In genomic region chr10:81268056-81268455, GRCm38 (mm10) we compare ENCODE assay signal across 8 mouse cellular contexts. TPM values are rescaled to one million over a fixed set of nuclear protein-coding genes. Genes with fewer than 3 reads are reported as not detected.
DNase-seq lines count a peak whose midpoint lies in the region; ATAC-seq lines count a peak whose summit lies in the region.

No protein-coding gene starts in this region.

- peak overlapping the region; percentile 83 for H3K9ac ChIP-seq in midbrain, embryonic 11.5 days (ENCODE audit: low read length)

- peak; percentile 38 for ATAC-seq in midbrain, embryonic 11.5 days (ENCODE audit: low FRiP score)

- H3K4me1 ChIP-seq in embryonic facial prominence, embryonic 10.5 days, result peaks cover 24% of the 10 kb centered on the region
- H3K4me1 ChIP-seq in limb, embryonic 10.5 days, result peaks cover 26% of the 10 kb centered on the region
- H3K4me1 ChIP-seq in midbrain, embryonic 11.5 days (ENCODE audit: control insufficient read depth, insufficient read depth, low read length), result peaks cover 17% of the 10 kb centered on the region

- H3K27me3 ChIP-seq in embryonic facial prominence, embryonic 10.5 days (replicated peaks; ENCODE audit: low read depth, poor library complexity, severe bottlenecking), result no peaks in the 10 kb centered on the region
- no peaks in the 10 kb centered on the region for H3K27me3 ChIP-seq in limb, embryonic 10.5 days (ENCODE audit: low read depth, poor library complexity, severe bottlenecking)
- H3K27me3 ChIP-seq in midbrain, embryonic 11.5 days (ENCODE audit: control insufficient read depth, insufficient read depth, low read length), result no peaks in the 10 kb centered on the region

- no peaks in the 10 kb centered on the region for H3K9me3 ChIP-seq in embryonic facial prominence, embryonic 10.5 days
- no peaks in the 10 kb centered on the region for H3K9me3 ChIP-seq in limb, embryonic 10.5 days (replicated peaks)
- H3K9me3 ChIP-seq in midbrain, embryonic 11.5 days (ENCODE audit: control insufficient read depth, low read length), result no peaks in the 10 kb centered on the region

- peak; percentile 67 to 83 for DNase-seq in urinary bladder, adult 18-20 months (ENCODE audit: low spot score in 2 of 2)
- no peak for DNase-seq in urinary bladder, postnatal 10 days (ENCODE audit: low spot score)
- DNase-seq in embryonic facial prominence, embryonic 10.5 days (ENCODE audit: low spot score), result peak; percentile 78
- DNase-seq in heart, adult 11 months, result peak; percentile 99
- DNase-seq in kidney, adult 11 months, result peak; percentile 93
- peak; percentile 75 for DNase-seq in limb, embryonic 10.5 days (ENCODE audit: low spot score)
- DNase-seq in midbrain, embryonic 11.5 days (ENCODE audit: low spot score, missing footprints), result peak; percentile 97
- peak; percentile 64 for DNase-seq in right cerebral cortex, postnatal 4 days

- H3K4me2 ChIP-seq in midbrain, embryonic 11.5 days, result peak overlapping the region; percentile 67

- peak overlapping the region; percentile 85 for H3K27ac ChIP-seq in embryonic facial prominence, embryonic 10.5 days (replicated peaks)
- peak overlapping the region; percentile 84 for H3K27ac ChIP-seq in limb, embryonic 10.5 days
- no peak overlapping the region for H3K27ac ChIP-seq in midbrain, embryonic 11.5 days (ENCODE audit: low read depth, low read length)

- H3K4me3 ChIP-seq in embryonic facial prominence, embryonic 10.5 days, result peak overlapping the region; percentile 75
- H3K4me3 ChIP-seq in limb, embryonic 10.5 days, result peak overlapping the region; percentile 75
- peak overlapping the region; percentile 62 for H3K4me3 ChIP-seq in midbrain, embryonic 11.5 days (ENCODE audit: low read depth, low read length)

- 5% methylated on average over 23 of the region's 23 CpGs for WGBS in embryonic facial prominence, embryonic 10.5 days
- 4% methylated on average over 23 of the region's 23 CpGs for WGBS in limb, embryonic 10.5 days
- WGBS in midbrain, embryonic 11.5 days, result 3% methylated on average over 23 of the region's 23 CpGs

- H3K36me3 ChIP-seq in embryonic facial prominence, embryonic 10.5 days (replicated peaks), result peaks cover 66% of the 10 kb centered on the region
- H3K36me3 ChIP-seq in limb, embryonic 10.5 days, result peaks cover 65% of the 10 kb centered on the region
- H3K36me3 ChIP-seq in midbrain, embryonic 11.5 days (ENCODE audit: control insufficient read depth, insufficient read depth, low read length), result peaks cover 12% of the 10 kb centered on the region

RNA-seq across cellular contexts. Expression of gene Apba3, which starts 1.3 kb away (rescaled TPM):
- 57.2 and 57.5 TPM in 2 replicates for polyA plus RNA-seq in embryonic facial prominence, embryonic 10.5 days (2016; fragmentation: Nextera tagmentation; extraction: Ambion mirVana)
- 56.5 and 57.6 TPM in 2 replicates for polyA plus RNA-seq in limb, embryonic 10.5 days (2016; fragmentation: Nextera tagmentation; extraction: Ambion mirVana)
- 25.4 and 31.2 TPM in 2 replicates for polyA plus RNA-seq in midbrain, embryonic 11.5 days (2014; fragmentation: Nextera tagmentation; extraction: Ambion mirVana)

RNA-seq across cellular contexts. Expression of gene Mrpl54, which starts 1.3 kb away (rescaled TPM):
- polyA plus RNA-seq in embryonic facial prominence, embryonic 10.5 days (2016; fragmentation: Nextera tagmentation; extraction: Ambion mirVana), result 223 and 237 TPM in 2 replicates
- 234 and 258 TPM in 2 replicates for polyA plus RNA-seq in limb, embryonic 10.5 days (2016; fragmentation: Nextera tagmentation; extraction: Ambion mirVana)
- 198 and 205 TPM in 2 replicates for polyA plus RNA-seq in midbrain, embryonic 11.5 days (2014; fragmentation: Nextera tagmentation; extraction: Ambion mirVana)

RNA-seq across cellular contexts. Expression of gene Matk, which starts 15.3 kb away (rescaled TPM):
- polyA plus RNA-seq in embryonic facial prominence, embryonic 10.5 days (2016; fragmentation: Nextera tagmentation; extraction: Ambion mirVana), result 3.6 and 3.7 TPM in 2 replicates
- polyA plus RNA-seq in limb, embryonic 10.5 days (2016; fragmentation: Nextera tagmentation; extraction: Ambion mirVana), result 2.1 and 3.0 TPM in 2 replicates
- polyA plus RNA-seq in midbrain, embryonic 11.5 days (2014; fragmentation: Nextera tagmentation; extraction: Ambion mirVana), result 2.5 and 2.7 TPM in 2 replicates

RNA-seq across cellular contexts. Expression of gene Tjp3, which starts 23.3 kb away (rescaled TPM):
- 8.9 and 9.0 TPM in 2 replicates for polyA plus RNA-seq in embryonic facial prominence, embryonic 10.5 days (2016; fragmentation: Nextera tagmentation; extraction: Ambion mirVana)
- 4.7 and 5.1 TPM in 2 replicates for polyA plus RNA-seq in limb, embryonic 10.5 days (2016; fragmentation: Nextera tagmentation; extraction: Ambion mirVana)
- 3.9 and 4.0 TPM in 2 replicates for polyA plus RNA-seq in midbrain, embryonic 11.5 days (2014; fragmentation: Nextera tagmentation; extraction: Ambion mirVana)

RNA-seq across cellular contexts. Expression of gene Pip5k1c, which starts 24.7 kb away (rescaled TPM):
- polyA plus RNA-seq in embryonic facial prominence, embryonic 10.5 days (2016; fragmentation: Nextera tagmentation; extraction: Ambion mirVana), result 72.2 and 72.4 TPM in 2 replicates
- 67.0 and 71.3 TPM in 2 replicates for polyA plus RNA-seq in limb, embryonic 10.5 days (2016; fragmentation: Nextera tagmentation; extraction: Ambion mirVana)
- polyA plus RNA-seq in midbrain, embryonic 11.5 days (2014; fragmentation: Nextera tagmentation; extraction: Ambion mirVana), result 42.0 and 46.2 TPM in 2 replicates
